Mouse (Mus musculus) liver, embryonic 16.5 days (tissue): Measurements from ENCODE around the gene Slc25a51. TPM values are rescaled to one million over a fixed set of nuclear protein-coding genes. Genes with fewer than 3 reads are reported as not detected.
"Not testable (repeated sequence)": the region's sequence is repeated elsewhere in the genome, so short reads cannot be mapped to it uniquely, and the experiment has no call there.

Source experiments
- ATAC-seq: fragments of 200-750 bp; cut with Nextera tagmentation; 2 replicates; pipeline ENCODE4 v1.8.0; 2017; ENCODE audit warnings: low read depth, mild to moderate bottlenecking, moderate number of reproducible peaks, moderate library complexity
- H3K27ac ChIP-seq: fragments of 300-500 bp; sonication (generic); 2 replicates; pipeline ENCODE4 v1.5.1; 2014; ENCODE audit warnings: mild to moderate bottlenecking, low read length
- H3K27me3 ChIP-seq: fragments of 300-500 bp; sonication (generic); 2 replicates; pipeline ENCODE4 v1.6.1; 2014; ENCODE audit warnings: low read depth, low read length, mixed read lengths; ENCODE audit not compliant: control insufficient read depth, insufficient read depth
- H3K36me3 ChIP-seq: fragments of 300-500 bp; sonication (generic); 2 replicates; pipeline ENCODE4 v1.6.1; 2014; ENCODE audit warnings: mild to moderate bottlenecking; ENCODE audit not compliant: control insufficient read depth, insufficient read depth
- H3K4me1 ChIP-seq: fragments of 300-500 bp; sonication (generic); 2 replicates; pipeline ENCODE4 v1.6.1; 2014; ENCODE audit warnings: low read depth, low read length, mixed read lengths; ENCODE audit not compliant: control insufficient read depth
- H3K4me2 ChIP-seq: fragments of 300-500 bp; sonication (generic); 2 replicates; pipeline ENCODE4 v1.6.1; 2014; ENCODE audit warnings: low read depth, low read length, mixed read lengths
- H3K4me3 ChIP-seq: fragments of 300-500 bp; sonication (generic); 2 replicates; pipeline ENCODE4 v1.5.1; 2014; ENCODE audit warnings: low read depth, mild to moderate bottlenecking, low read length
- H3K9ac ChIP-seq: fragments of 300-500 bp; sonication (generic); 2 replicates; pipeline ENCODE4 v1.6.1; 2014; ENCODE audit warnings: low read depth, low read length
- H3K9me3 ChIP-seq: fragments of 300-500 bp; sonication (generic); replicated peaks from 2 replicates; pipeline ENCODE4 v1.6.1; 2016; ENCODE audit warnings: low read length; ENCODE audit not compliant: control insufficient read depth
- WGBS: fragments of 180-500 bp; shearing (Covaris S2); extraction: QIAGEN DNeasy Blood & Tissue Kit; methylation state at CpG from one replicate; pipeline ENCODE4 v1.1.7; 2014; ENCODE audit not compliant: insufficient replicate concordance; 5-methylcytosine and 5-hydroxymethylcytosine counted together
- microRNA-seq: library from miRNA; unstranded; fragments of <30 nt; microRNA quantifications from one replicate; pipeline ENCODE4, GENCODE M21; 2016
- polyA plus RNA-seq: library from polyadenylated mRNA; unstranded; fragments of >200 nt; fragmentation: Nextera tagmentation; extraction: Ambion mirVana; gene quantifications from 2 replicates; pipeline ENCODE4 v1.2.1, GENCODE M21; 2015

Gene Slc25a51
- polyA plus RNA-seq, 1 experiment from 2014 or later, result 79.3 TPM

DNA sequence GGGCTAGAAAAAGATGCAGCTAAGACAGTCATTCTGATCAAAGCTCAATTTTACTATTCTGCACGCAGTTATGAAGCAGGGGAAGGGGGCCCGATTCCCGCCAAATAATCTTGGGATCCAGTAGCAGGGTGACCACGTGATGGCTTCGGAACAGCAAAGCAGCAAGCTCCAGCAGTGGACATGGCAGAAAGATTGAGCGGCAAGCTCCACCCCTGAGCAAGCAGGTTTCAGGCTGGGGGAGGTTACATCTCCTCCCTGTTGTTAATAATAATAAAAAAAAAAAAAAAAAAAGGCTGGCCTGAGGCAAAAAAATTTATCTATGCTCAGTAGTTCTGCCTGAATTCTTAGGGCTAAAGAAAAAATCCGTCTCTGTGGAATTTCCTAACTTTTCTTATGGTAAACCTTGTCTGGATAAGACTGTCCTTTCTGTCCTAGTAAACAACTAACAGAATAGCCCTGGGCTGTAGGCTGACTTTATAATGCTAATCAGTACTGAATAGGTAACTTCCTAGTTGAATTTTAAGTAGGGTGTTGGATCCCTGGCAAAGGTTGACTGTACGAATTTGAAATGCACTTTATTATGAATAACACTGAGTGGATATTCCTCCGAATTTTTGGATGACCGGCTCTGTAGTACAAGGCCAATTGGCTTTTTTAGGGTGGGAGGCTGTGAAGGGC lies 27.5 kb downstream of the Slc25a51 start:
- not testable (repeated sequence) for H3K4me3 ChIP-seq, H3K9me3 ChIP-seq, ATAC-seq, H3K4me2 ChIP-seq, H3K27me3 ChIP-seq, H3K36me3 ChIP-seq, H3K4me1 ChIP-seq, H3K9ac ChIP-seq, H3K27ac ChIP-seq
- 74% methylated on average over 10 of the region's 10 CpGs for WGBS

- peaks cover 28% of the 10 kb centered on the region for H3K36me3 ChIP-seq
- H3K27me3 ChIP-seq, result no peaks in the 10 kb centered on the region
- WGBS, result 83% methylated on average over 4 of the region's 4 CpGs
- no peak for ATAC-seq
- no peak overlapping the region for H3K9ac ChIP-seq
- no peak overlapping the region for H3K4me3 ChIP-seq
- H3K4me1 ChIP-seq, result no peaks in the 10 kb centered on the region
- H3K9me3 ChIP-seq, result no peaks in the 10 kb centered on the region
- no peak overlapping the region for H3K27ac ChIP-seq
- no peak overlapping the region for H3K4me2 ChIP-seq
Observed at GRCm38 (mm10) chr4:45376573-45376972, 32.0 kb downstream of the Slc25a51 start.

DNA sequence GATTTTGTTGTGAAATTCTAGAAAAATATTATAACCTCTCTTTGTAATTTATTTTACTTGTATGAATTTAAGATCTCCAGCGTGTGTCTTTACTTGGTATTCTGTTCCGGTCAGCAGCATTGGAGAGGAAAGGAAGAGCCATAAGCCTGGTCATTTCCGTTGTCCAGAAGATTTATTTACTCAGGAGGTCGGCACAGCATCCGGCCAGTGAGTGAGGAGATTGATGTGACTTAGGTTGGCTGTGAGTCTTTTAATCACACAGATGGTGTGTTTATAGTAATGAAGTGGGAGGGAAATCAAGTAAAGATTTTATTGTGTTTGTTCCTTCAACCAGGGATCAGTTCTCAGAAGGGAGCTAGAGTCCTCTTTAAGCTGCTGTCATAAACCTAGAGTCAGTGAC lies 33.7 kb downstream of the Slc25a51 start:
- Histone ChIP-seq H3K9me3 (no peaks in the 10 kb centered on the region), H3K27ac (no peak overlapping the region), H3K27me3 (no peaks in the 10 kb centered on the region), H3K4me2 (no peak overlapping the region), H3K36me3 (peaks cover 33% of the 10 kb centered on the region), H3K4me3 (no peak overlapping the region), H3K9ac (no peak overlapping the region), H3K4me1 (no peaks in the 10 kb centered on the region)
- ATAC-seq, result no peak
- WGBS, result 87% methylated on average over 5 of the region's 5 CpGs

DNA sequence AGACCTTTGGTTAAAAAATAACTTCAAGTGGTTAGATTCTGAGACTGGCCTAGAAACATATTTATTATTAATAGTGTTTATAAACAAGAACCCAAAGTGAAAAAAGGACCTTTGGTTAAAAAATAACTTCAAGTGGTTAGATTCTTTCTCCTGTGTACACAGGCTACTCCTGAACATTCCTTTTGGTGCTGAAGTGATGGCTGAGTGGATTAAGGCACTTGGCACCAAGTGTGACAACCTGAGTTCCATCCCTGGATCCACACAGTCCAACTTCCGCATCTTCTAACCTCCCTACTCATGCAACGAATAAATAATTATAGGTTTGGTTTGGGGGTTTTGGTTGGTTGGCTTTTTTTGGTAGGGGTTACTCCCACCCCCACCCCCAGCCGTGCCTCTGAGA lies 37.3 kb downstream of the Slc25a51 start:
- no peaks in the 10 kb centered on the region for H3K4me1 ChIP-seq
- no peaks in the 10 kb centered on the region for H3K9me3 ChIP-seq
- no peak overlapping the region for H3K4me3 ChIP-seq
- 81% methylated on average over 3 of the region's 3 CpGs for WGBS
- peaks cover 33% of the 10 kb centered on the region for H3K36me3 ChIP-seq
- H3K27ac ChIP-seq, result no peak overlapping the region
- ATAC-seq, result no peak
- no peak overlapping the region for H3K4me2 ChIP-seq
- H3K9ac ChIP-seq, result no peak overlapping the region
- no peaks in the 10 kb centered on the region for H3K27me3 ChIP-seq

DNA sequence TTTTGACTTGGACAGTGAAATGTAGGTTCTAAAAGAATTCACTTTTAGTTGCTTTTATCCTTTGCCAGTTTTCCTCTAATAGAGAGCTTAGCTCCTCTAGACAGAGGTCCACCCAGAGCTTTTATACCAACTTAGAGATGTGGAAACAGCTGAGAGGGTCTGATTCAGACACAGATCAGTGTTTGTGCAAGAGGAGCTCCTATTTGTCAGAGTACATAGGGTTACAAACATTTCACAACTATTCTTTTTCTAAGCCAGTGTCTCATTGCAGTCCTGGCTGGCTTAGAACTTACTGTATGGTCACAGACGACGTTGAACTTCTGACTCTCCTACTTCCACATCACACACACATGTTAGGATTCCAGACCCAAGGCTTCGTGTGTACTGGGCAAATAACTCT lies 51.9 kb downstream of the Slc25a51 start:
- Histone ChIP-seq H3K36me3 (peaks cover 9% of the 10 kb centered on the region), H3K9me3 (no peaks in the 10 kb centered on the region), H3K27me3 (no peaks in the 10 kb centered on the region), H3K4me1 (no peaks in the 10 kb centered on the region), H3K4me2 (no peak overlapping the region), H3K4me3 (no peak overlapping the region), H3K9ac (no peak overlapping the region), H3K27ac (no peak overlapping the region)
- ATAC-seq, result no peak
- WGBS, result 63% methylated on average over 3 of the region's 3 CpGs

Small RNAs within 50 kb of the gene (microRNA-seq; reads per million reads assigned to microRNA genes)
- not detected for gene Gm25692

Other genes starting within 250 kb of the Slc25a51 start
- gene Frmpd1, start 223.9 kb downstream of the Slc25a51 start, polyA plus RNA-seq, result 0.34 and 0.35 TPM in 2 replicates
- gene Trmt10b, start 111.6 kb downstream of the Slc25a51 start, polyA plus RNA-seq, result 4.1 and 4.5 TPM in 2 replicates
- 5.1 and 6.2 TPM in 2 replicates for gene Dcaf10, start 66.7 kb downstream of the Slc25a51 start, polyA plus RNA-seq
- gene Exosc3, start 66.0 kb downstream of the Slc25a51 start, polyA plus RNA-seq, result 39.7 and 42.7 TPM in 2 replicates
- 1.4 and 1.5 TPM in 2 replicates for gene Shb, start 123.7 kb upstream of the Slc25a51 start, polyA plus RNA-seq